Mouse (Mus musculus) CD4-positive helper T cell, adult 2 months (primary cell): Measurements from ENCODE around the gene Scg5.
A peak's percentile ranks its signal among the peaks of the same experiment; 100 is the strongest.

Experiments used
- DNase-seq: peaks from one replicate; pipeline ENCODE4 v3.0.0-alpha.2; 2012; ENCODE audit warnings: low read depth, missing footprints, low spot score

Scg5 gene

DNA sequence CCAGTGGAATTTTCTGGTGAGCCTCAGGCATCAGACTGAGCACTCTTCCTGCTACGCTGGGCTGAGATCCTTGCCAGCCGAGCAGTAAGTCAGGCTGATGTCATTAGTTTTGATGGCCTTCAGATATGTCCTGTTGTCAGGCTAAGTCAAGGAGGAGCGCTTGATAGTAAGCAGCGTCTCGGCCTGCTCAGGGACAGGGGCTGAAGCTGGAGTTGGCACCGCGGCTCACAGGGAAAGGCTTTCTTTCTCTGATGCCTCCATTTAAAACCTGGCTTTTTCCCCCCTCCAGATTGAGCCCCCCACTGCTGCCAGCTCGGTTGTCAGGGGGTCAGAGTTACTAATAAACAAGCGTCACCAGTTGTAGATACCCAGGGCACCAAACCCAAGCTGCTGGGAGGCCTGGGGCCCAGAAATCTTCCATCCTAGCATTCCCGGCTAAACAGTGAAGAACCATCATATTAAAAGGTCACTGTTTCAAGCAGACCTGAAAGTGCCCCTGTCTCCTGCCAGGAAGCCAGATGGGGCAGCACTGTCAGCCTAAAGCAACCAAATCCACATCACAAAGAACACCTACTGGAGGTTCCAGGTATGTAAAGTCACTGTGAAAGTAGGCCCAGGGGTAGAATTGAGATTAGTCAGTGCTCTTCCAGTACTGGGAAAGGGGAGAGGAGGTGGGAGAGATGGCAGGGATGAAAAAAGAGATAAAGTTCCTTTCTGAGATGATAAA, 21.9 kb downstream of the Scg5 start:
- no peak for DNase-seq

DNA sequence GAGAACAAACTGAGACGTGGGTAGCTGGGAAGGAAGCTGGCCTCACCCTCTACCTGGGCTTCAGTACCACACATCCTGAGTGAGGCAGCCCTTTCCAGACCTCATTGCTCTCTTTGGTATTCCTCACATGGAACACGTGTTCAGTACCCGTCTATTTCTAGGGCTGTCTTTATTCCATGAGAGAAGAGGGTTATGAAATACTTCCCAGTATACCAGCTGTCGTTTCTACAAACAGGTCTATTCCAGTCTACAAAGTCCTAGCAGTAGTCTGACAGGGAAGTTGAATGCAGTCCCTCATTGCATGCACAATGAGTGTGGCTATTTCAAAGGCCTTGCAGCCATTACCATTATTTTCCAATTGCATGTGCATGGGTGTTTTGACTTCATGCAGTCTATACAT, 23.2 kb downstream of the Scg5 start:
- no peak for DNase-seq

- DNase-seq: no peak
Observed at GRCm38 (mm10) chr2:113803753-113804152, 25.2 kb downstream of the Scg5 start.

DNA sequence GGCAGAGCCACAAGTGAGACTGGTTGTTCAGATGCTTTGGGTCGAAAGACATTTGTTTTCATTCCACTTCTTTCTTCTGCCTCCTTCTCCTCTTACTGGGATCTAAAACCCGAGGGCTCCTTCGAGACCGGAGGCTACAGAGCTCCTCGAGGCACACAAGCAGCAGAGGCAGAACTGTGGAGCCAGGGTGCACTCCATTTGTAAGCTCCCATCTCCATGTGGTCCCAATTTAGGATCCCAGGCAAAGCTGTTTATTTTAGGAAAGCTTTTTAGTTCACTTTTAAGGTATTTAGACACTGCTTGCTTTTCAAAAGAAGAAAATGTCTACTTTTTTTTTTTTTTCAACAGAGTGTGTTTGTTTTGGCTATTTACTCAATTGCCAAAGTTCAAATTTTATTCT, 28.1 kb downstream of the Scg5 start:
- DNase-seq: no peak

GRCm38 (mm10) chr2:113798605-113799004, 30.3 kb downstream of the Scg5 start:
- no peak for DNase-seq

GRCm38 (mm10) chr2:113795186-113795585, 33.7 kb downstream of the Scg5 start:
- no peak for DNase-seq

GRCm38 (mm10) chr2:113793521-113793920, 35.4 kb downstream of the Scg5 start:
- no peak for DNase-seq

DNA sequence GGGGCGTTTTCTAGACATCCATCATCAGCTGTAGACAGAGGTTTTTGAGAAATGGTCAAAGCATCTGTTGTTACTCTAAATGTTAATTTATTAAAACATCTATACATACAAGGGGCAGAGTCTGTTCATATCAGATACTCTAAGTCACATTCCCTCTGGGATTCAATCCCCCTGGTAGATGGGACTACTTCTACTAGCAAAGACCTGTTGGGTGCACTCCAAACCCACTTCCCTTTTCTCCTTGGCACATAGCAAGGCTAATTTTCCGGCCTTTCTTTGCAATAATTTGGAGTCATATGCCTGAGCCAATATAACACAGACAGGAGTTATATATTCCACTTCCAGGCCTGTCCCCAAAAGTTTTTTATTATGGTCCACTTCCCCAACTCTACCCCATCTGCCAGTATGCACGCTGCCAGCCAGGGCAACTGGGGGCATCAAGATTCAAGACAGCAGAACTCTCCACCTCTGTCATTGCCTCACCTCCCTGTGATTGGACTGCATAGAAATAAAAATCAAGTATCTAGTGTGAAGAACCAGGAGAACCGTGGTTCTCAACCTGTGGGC, 40.0 kb downstream of the Scg5 start:
- DNase-seq: no peak

- DNase-seq: no peak
Observed at GRCm38 (mm10) chr2:113787882-113788281, 41.0 kb downstream of the Scg5 start.

DNA sequence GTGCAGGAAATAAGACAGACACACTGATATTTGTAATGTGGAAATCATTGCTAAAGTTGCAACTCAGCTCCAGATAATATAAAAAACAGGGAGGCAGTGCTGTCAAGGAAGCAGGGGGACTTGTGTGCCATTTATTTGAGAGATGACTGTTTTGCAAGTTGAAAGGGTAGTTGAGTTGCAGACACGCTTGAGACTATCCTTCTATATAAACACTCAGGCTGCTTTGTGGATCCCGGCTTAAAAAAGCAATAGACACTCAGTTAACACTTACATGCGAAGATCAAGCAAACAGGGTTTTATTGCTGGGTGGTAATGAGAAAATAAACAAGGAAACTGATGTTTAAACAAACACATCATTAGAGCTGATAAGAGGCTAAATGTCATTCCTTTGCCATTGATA, 44.1 kb downstream of the Scg5 start:
- no peak for DNase-seq

GRCm38 (mm10) chr2:113781521-113781920, 47.4 kb downstream of the Scg5 start:
- DNase-seq: no peak

DNA sequence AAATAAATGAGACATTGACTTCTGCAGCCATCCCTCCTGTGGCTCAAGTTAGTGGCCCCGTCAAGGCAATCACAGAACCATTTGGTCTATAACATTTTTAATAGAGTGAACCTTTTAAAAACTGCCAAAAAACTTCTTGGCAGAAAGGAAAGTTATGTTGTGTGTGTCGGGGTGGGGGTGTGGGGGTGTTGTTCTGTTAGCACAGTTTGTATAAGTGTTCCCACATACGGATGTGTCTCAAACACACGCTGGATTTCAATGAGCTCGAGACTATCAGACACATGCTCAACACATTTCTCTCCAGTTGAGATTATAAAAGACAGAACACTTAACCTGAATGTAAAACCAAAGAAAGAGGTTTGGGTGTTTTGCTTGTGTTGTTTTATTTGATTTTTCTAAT, 47.8 kb downstream of the Scg5 start:
- no peak for DNase-seq

DNA sequence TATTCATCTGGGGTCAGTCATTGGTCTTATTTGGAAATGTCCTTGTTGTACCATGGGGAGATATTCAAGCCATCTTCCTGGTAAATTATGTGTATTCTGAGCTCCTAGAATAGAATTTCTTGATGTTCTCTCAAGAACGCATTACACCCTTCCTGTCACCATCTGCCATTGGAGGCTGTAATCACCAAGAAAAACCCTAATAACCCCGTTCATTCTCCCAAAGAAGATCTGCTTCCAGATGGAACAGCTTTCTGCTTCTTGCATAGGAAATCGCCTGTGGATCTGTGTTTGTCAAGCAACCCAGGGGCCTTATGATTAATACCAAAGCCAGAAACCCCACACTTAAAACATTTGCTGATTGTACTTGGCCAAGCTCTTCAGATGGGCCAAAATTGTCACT, 49.6 kb downstream of the Scg5 start:
- no peak for DNase-seq

GRCm38 (mm10) chr2:113778036-113778435, 50.9 kb downstream of the Scg5 start:
- DNase-seq: no peak

- no peak for DNase-seq
Observed at GRCm38 (mm10) chr2:113776297-113776696, 52.6 kb downstream of the Scg5 start.

GRCm38 (mm10) chr2:113774150-113774805, 54.6 kb downstream of the Scg5 start:
- no peak for DNase-seq

DNA sequence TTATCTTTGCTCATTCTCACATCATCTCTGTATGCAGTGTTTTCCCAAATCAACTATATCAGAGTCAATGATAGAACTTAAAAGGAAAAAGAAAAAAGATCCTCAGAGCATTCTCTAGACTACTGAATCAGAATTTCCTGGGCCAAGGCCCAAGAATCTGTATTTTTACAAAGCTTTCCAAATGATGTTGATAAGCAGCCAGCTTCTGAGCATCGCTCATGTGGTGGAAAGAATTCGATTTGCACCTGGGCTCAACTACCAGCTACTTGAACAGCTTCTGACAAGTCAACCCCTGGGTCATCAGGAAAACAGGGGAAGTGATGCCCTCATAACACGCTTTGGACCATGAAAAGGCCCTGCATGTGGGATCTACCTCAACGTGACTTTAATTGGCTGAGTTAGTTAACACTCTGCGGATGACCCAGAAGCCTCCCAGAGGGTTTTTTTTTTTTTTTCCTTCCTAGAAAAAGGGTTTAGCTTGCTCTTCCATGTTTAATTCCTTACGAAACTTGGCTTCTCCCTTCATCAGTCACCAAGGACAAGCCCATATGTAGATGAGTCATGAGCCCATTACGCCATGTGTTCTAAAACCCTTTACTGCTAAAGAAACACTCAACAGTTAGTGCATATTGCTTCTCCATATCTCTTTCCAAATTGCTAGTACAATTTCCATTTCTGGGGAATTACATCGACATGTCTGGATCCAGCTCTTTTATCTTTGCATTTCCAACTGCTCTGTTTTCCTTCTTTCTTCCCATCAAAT, 60.2 kb downstream of the Scg5 start:
- no peak for DNase-seq

- DNase-seq: no peak
Observed at GRCm38 (mm10) chr2:113765885-113766284, 63.0 kb downstream of the Scg5 start.

GRCm38 (mm10) chr2:113764968-113765367, 64.0 kb downstream of the Scg5 start:
- DNase-seq: peak; percentile 5

- no peak for DNase-seq
Observed at GRCm38 (mm10) chr2:113758311-113759161, 70.4 kb downstream of the Scg5 start, which contains the start of gene Grem1. Grem1 (minus strand) TSS chr2:113758646.
